Mouse (Mus musculus): ENCODE results near the gene Slc29a3.

DNA sequence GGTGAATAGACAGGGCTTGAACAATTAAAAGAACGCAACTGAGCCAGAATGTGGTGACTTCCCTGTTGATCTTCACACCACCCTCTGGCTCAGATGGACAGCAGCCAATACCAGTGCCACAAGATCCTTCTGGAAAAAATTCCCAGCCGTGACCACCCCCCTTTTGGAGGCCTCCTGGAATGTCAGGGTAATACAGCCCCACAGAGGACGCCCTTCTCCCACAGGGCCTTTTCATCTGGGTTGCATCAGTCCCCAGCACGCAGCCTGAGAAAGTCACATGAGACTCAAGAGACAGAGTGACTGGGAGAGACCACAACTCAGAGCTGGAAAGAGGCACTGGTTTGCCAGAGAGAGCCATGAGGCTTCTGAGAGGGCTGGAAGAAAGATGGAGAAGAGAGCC, 18.3 kb upstream of the Slc29a3 start:
- TF ChIP-seq CTCF (IDR thresholded peaks at IDR 0.05; ENCODE audit: extremely low read depth, insufficient read depth, low read length), result no peak
- no peak for TF ChIP-seq POLR2A (IDR thresholded peaks at IDR 0.05; ENCODE audit: extremely low read depth, insufficient read depth, low read length)

All from cortical plate, adult 2 months (tissue).